Comparison of ENCODE assay signal across 10 mouse cellular contexts in the genomic region with DNA sequence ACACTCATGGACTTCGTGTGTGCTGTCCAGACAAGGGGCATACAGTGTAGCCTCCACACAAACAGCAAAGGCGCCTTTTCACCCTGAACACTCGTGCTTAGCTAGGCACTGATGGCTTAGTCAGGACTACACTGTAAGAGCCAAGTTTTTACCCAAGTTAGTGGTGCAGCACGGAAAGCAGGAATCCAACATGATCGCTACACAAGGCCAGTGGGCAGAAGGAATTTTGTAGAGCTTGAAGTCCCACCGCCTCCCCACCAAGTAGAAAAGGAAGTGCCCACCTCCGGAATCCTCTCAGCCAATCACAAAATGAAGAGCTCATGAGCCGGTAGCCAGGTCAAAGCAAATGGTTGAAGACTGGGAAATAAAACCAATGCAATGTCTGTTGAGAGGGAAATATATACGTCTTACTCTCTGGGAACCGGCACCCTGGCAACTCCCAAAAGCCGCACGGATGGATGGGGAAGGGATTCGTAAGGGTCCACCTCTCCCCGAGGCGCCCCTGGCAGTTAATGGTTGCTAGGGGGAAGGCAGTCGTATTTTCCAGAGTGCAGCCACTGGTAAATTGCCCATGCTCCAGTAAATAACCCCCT. TPM values are rescaled to one million over a fixed set of nuclear protein-coding genes. Genes with fewer than 3 reads are reported as not detected.
A peak's percentile ranks its signal among the peaks of the same experiment; 100 is the strongest.
DNase-seq lines count a peak whose midpoint lies in the region; ATAC-seq and TF ChIP-seq lines count a peak whose summit lies in the region.
"Had no signal": no experiment of that assay in that cellular context is flagged by ENCODE, and none has a peak within 500 bp of the region (broad histone marks: within the 10 kb centered on the region; RNA-seq: fewer than 3 reads in every experiment).

No protein-coding gene starts in this region.

- no peak for TF ChIP-seq CTCF in E14TG2a.4 (conservative IDR thresholded peaks at IDR 0.05; ENCODE audit: low read length)
- no peak for TF ChIP-seq CTCF in kidney, postnatal 0 days (IDR thresholded peaks at IDR 0.05; ENCODE audit: low read depth)

- WGBS in forebrain, embryonic 10.5 days: 71% methylated on average over 16 of the region's 16 CpGs
- 69% methylated on average over 16 of the region's 16 CpGs for WGBS in forebrain, embryonic 11.5 days
- 63% methylated on average over 16 of the region's 16 CpGs for WGBS in embryonic facial prominence, embryonic 12.5 days
- WGBS in kidney, postnatal 0 days: 36% methylated on average over 16 of the region's 16 CpGs

- H3K27ac ChIP-seq in forebrain, embryonic 10.5 days: no peak overlapping the region
- no peak overlapping the region for H3K27ac ChIP-seq in forebrain, embryonic 11.5 days (ENCODE audit: low read depth, low read length)
- H3K27ac ChIP-seq in embryonic facial prominence, embryonic 12.5 days: no peak overlapping the region
- peak overlapping the region; percentile 86 for H3K27ac ChIP-seq in kidney, postnatal 0 days
- H3K27ac ChIP-seq: macrophage had no signal

- H3K9me3 ChIP-seq in forebrain, embryonic 10.5 days: no peaks in the 10 kb centered on the region
- no peaks in the 10 kb centered on the region for H3K9me3 ChIP-seq in forebrain, embryonic 11.5 days (ENCODE audit: control insufficient read depth, low read length)
- H3K9me3 ChIP-seq in E14TG2a.4 (ENCODE audit: low read length): no peaks in the 10 kb centered on the region
- H3K9me3 ChIP-seq in embryonic facial prominence, embryonic 12.5 days: no peaks in the 10 kb centered on the region
- H3K9me3 ChIP-seq in kidney, postnatal 0 days (replicated peaks; ENCODE audit: low read length): no peaks in the 10 kb centered on the region

- no peaks in the 10 kb centered on the region for H3K36me3 ChIP-seq in forebrain, embryonic 10.5 days (replicated peaks)
- H3K36me3 ChIP-seq in forebrain, embryonic 11.5 days (ENCODE audit: control insufficient read depth, insufficient read depth, low read length): no peaks in the 10 kb centered on the region
- no peaks in the 10 kb centered on the region for H3K36me3 ChIP-seq in E14TG2a.4 (ENCODE audit: insufficient read depth, low read length)
- no peaks in the 10 kb centered on the region for H3K36me3 ChIP-seq in embryonic facial prominence, embryonic 12.5 days
- H3K36me3 ChIP-seq in kidney, postnatal 0 days (ENCODE audit: insufficient read depth, low read length): no peaks in the 10 kb centered on the region

- DNase-seq in forebrain, embryonic 10.5 days (ENCODE audit: extremely low spot score, low spot score): no peak
- no peak for DNase-seq in forebrain, embryonic 11.5 days (ENCODE audit: low spot score)
- DNase-seq in kidney, postnatal 0 days (ENCODE audit: low spot score): peak; percentile 74
- no peak for DNase-seq in thymus, postnatal 10 days (ENCODE audit: low spot score in 2 of 2)
- no peak for DNase-seq in adrenal gland, adult 2 months
- DNase-seq: adrenal gland, adult 8-10 months had no signal

- peaks cover 8% of the 10 kb centered on the region for H3K4me1 ChIP-seq in forebrain, embryonic 10.5 days
- H3K4me1 ChIP-seq in forebrain, embryonic 11.5 days (replicated peaks; ENCODE audit: control insufficient read depth, insufficient read depth, low read length): no peaks in the 10 kb centered on the region
- peaks cover 46% of the 10 kb centered on the region for H3K4me1 ChIP-seq in E14TG2a.4 (replicated peaks; ENCODE audit: low read depth, low read length)
- no peaks in the 10 kb centered on the region for H3K4me1 ChIP-seq in embryonic facial prominence, embryonic 12.5 days
- no peaks in the 10 kb centered on the region; the same call in 1 of the 2 replicates for H3K4me1 ChIP-seq in kidney, postnatal 0 days (replicated peaks; ENCODE audit: insufficient read depth, low read length)

- H3K4me2 ChIP-seq in forebrain, embryonic 11.5 days (ENCODE audit: low read depth, low read length, severe bottlenecking): no peak overlapping the region
- H3K4me2 ChIP-seq in embryonic facial prominence, embryonic 12.5 days (replicated peaks): peak overlapping the region; percentile 14; the same call in 1 of the 2 replicates
- peak overlapping the region; percentile 55 for H3K4me2 ChIP-seq in kidney, postnatal 0 days (ENCODE audit: low read length)

- ATAC-seq in forebrain, embryonic 11.5 days (replicated peaks; ENCODE audit: low FRiP score): no peak
- no peak for ATAC-seq in embryonic facial prominence, embryonic 12.5 days (ENCODE audit: insufficient number of reproducible peaks, insufficient read depth, low FRiP score, low TSS enrichment)
- peak; percentile 89 for ATAC-seq in kidney, postnatal 0 days (replicated peaks; ENCODE audit: low FRiP score, low read depth)
- ATAC-seq in erythroid progenitor cell, adult 5-6 weeks (replicated peaks; ENCODE audit: low FRiP score, poor library complexity, severe bottlenecking): no peak

- H3K4me3 ChIP-seq in forebrain, embryonic 10.5 days: peak overlapping the region; percentile 25; the same call in 1 of the 2 replicates
- H3K4me3 ChIP-seq in forebrain, embryonic 11.5 days (ENCODE audit: low read depth, low read length): no peak overlapping the region
- peak overlapping the region; percentile 67 for H3K4me3 ChIP-seq in E14TG2a.4 (replicated peaks; ENCODE audit: low read length)
- H3K4me3 ChIP-seq in embryonic facial prominence, embryonic 12.5 days: no peak overlapping the region
- peak overlapping the region; percentile 26 for H3K4me3 ChIP-seq in kidney, postnatal 0 days (replicated peaks; ENCODE audit: low read depth, low read length)

- H3K27me3 ChIP-seq in forebrain, embryonic 10.5 days (ENCODE audit: poor library complexity, severe bottlenecking): peaks cover 3% of the 10 kb centered on the region; the same call in 1 of the 2 replicates
- no peaks in the 10 kb centered on the region for H3K27me3 ChIP-seq in forebrain, embryonic 11.5 days (ENCODE audit: control insufficient read depth, insufficient read depth, low read length)
- H3K27me3 ChIP-seq in E14TG2a.4 (ENCODE audit: insufficient read depth, low read length): no peaks in the 10 kb centered on the region
- H3K27me3 ChIP-seq in embryonic facial prominence, embryonic 12.5 days: no peaks in the 10 kb centered on the region
- H3K27me3 ChIP-seq in kidney, postnatal 0 days (ENCODE audit: insufficient read depth, low read length): no peaks in the 10 kb centered on the region

- no peak overlapping the region for H3K9ac ChIP-seq in forebrain, embryonic 11.5 days (ENCODE audit: low read length)
- H3K9ac ChIP-seq in embryonic facial prominence, embryonic 12.5 days: no peak overlapping the region
- H3K9ac ChIP-seq in kidney, postnatal 0 days (ENCODE audit: low read depth, low read length): peak overlapping the region; percentile 35; the same call in 1 of the 2 replicates

RNA-seq across cellular contexts. Expression of gene Lamc1, which starts 13.2 kb away (rescaled TPM):
- 23.3 and 24.1 TPM in 2 replicates for polyA plus RNA-seq in forebrain, embryonic 10.5 days (2016; fragmentation: Nextera tagmentation; extraction: Ambion mirVana)
- 31.4 and 31.5 TPM in 2 replicates for polyA plus RNA-seq in forebrain, embryonic 11.5 days (2014; fragmentation: Nextera tagmentation; extraction: Ambion mirVana)
- polyA plus RNA-seq in embryonic facial prominence, embryonic 12.5 days (2016; fragmentation: Nextera tagmentation; extraction: Ambion mirVana): 39.7 and 42.6 TPM in 2 replicates
- polyA plus RNA-seq in kidney, postnatal 0 days (2015; fragmentation: Nextera tagmentation; extraction: Ambion mirVana): 106 and 107 TPM in 2 replicates
- 10 to 100 TPM; 61.1 to 76.0 TPM for total RNA-seq in adrenal gland, adult 2 months (2021)
- polyA plus RNA-seq in adrenal gland, adult 2 months (2012; rRNA removed): 48.4 and 54.8 TPM in 2 replicates
- total RNA-seq in erythroid progenitor cell, adult 5-6 weeks (2015; ENCODE audit: low replicate concordance): 1.1 and 4.2 TPM in 2 replicates
- 0.64 TPM in 1 of 2 replicates, not detected in the other for total RNA-seq in erythroid progenitor cell, adult 5-6 weeks (2017; ENCODE audit: low replicate concordance)

Comparison
In these comparisons a context has a peak if more than half of its experiments do, and no peak if none do; other contexts are left out.
1. H3K4me3 ChIP-seq: peak in forebrain, embryonic 10.5 days (single experiment), E14TG2a.4 (single experiment) and kidney, postnatal 0 days (single experiment); none in forebrain, embryonic 11.5 days (single experiment) and embryonic facial prominence, embryonic 12.5 days (single experiment).